Mouse (Mus musculus) spleen, adult 2 months (tissue): ENCODE measurements around the gene ccdc198.

Experiments
- CTCF ChIP-seq: fragments of 200-500 bp; IDR thresholded peaks from 2 replicates; pipeline ENCODE4 v1.5.1; 2011; ENCODE audit warnings: mild to moderate bottlenecking, inconsistent platforms; ENCODE audit not compliant: insufficient read depth, insufficient read length, insufficient replicate concordance; ENCODE audit errors: extremely low read depth
- POLR2A ChIP-seq: fragments of 200-500 bp; IDR thresholded peaks from 2 replicates; pipeline ENCODE4 v1.6.1; 2011; ENCODE audit warnings: low read depth, low read length, inconsistent platforms

DNA sequence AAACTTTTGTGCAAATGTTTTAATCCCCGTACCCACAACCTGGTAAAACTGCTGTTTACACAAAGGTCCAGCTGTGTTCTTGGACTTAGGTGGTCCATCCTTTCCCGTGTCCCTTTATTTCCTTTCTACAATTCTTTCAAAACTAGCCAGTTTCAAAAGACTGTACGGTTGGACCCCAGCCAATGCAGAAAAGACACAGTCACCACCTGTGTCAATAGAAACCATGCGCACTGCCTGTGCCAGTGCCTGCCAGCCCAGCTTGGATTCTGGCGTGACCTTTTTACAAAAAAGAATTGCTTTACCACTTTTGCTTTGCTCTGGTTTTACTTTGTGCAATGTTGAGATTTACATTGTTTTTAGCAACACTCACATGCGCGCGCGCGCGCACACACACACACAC, 18.3 kb downstream of the ccdc198 start:
- TF ChIP-seq POLR2A (no peak), CTCF (no peak)
